38 mouse cellular contexts compared by ENCODE assay signal in genomic region chr3:146554816-146555215, GRCm38 (mm10). TPM values are rescaled to one million over a fixed set of nuclear protein-coding genes. Genes with fewer than 3 reads are reported as not detected.
"Had no signal": no experiment of that assay in that cellular context is flagged by ENCODE, and none has a peak within 500 bp of the region (broad histone marks: within the 10 kb centered on the region; RNA-seq: fewer than 3 reads in every experiment).

No protein-coding gene starts in this region.

- H3K27me3 ChIP-seq: heart, embryonic 12.5 days; heart, embryonic 13.5 days; heart, embryonic 15.5 days; hindbrain, embryonic 12.5 days; hindbrain, embryonic 15.5 days; intestine, embryonic 15.5 days; kidney, embryonic 15.5 days had no signal

- H3K27ac ChIP-seq: heart, embryonic 13.5 days; heart, embryonic 15.5 days; hindbrain, embryonic 10.5 days; hindbrain, embryonic 12.5 days; hindbrain, embryonic 14.5 days; hindbrain, embryonic 15.5 days; hindbrain, postnatal 0 days; intestine, embryonic 15.5 days; kidney, embryonic 15.5 days; kidney, postnatal 0 days; layer of hippocampus, adult 2 months; left cerebral cortex, adult 2 months had no signal

- ATAC-seq: hindbrain, embryonic 16.5 days; hindbrain, postnatal 0 days; inflammation-experienced regulatory T-cells, adult 6 months; intestine, embryonic 15.5 days; intestine, embryonic 16.5 days; intestine, postnatal 0 days had no signal

- H3K9ac ChIP-seq: heart, embryonic 12.5 days; heart, embryonic 13.5 days; heart, embryonic 15.5 days; hindbrain, embryonic 12.5 days; hindbrain, embryonic 14.5 days; hindbrain, embryonic 15.5 days; intestine, embryonic 15.5 days; kidney, embryonic 15.5 days had no signal

- H3K4me3 ChIP-seq: heart, embryonic 12.5 days; heart, embryonic 13.5 days; heart, embryonic 15.5 days; hindbrain, embryonic 10.5 days; hindbrain, embryonic 12.5 days; hindbrain, embryonic 15.5 days; intestine, embryonic 15.5 days; kidney, embryonic 15.5 days; layer of hippocampus, adult 2 months; left cerebral cortex, adult 2 months had no signal

- DNase-seq: heart, postnatal 10 days; heart, postnatal 14 days; heart, postnatal 36 days; heart, postnatal 4 days; kidney, adult 11 months; kidney, adult 18-20 months; kidney, adult 2 months; kidney, adult 8-10 months; kidney, adult 9 months; kidney, postnatal 10 days; kidney, postnatal 14 days; kidney, postnatal 25 days; kidney, postnatal 36 days; kidney, postnatal 4 days; layer of hippocampus, adult 9-11 months; layer of hippocampus, postnatal 36 days had no signal

- H3K9me3 ChIP-seq: heart, embryonic 12.5 days; heart, embryonic 13.5 days; heart, embryonic 15.5 days; hindbrain, embryonic 10.5 days; hindbrain, embryonic 12.5 days; hindbrain, embryonic 15.5 days; intestine, embryonic 15.5 days; kidney, embryonic 15.5 days had no signal

- H3K4me1 ChIP-seq: hindbrain, embryonic 10.5 days; hindbrain, embryonic 12.5 days; hindbrain, embryonic 15.5 days; intestine, embryonic 15.5 days; kidney, embryonic 15.5 days had no signal

- H3K36me3 ChIP-seq: heart, embryonic 12.5 days; heart, embryonic 13.5 days; heart, embryonic 15.5 days; hindbrain, embryonic 10.5 days; hindbrain, embryonic 12.5 days; hindbrain, embryonic 15.5 days; intestine, embryonic 15.5 days; kidney, embryonic 15.5 days had no signal

- H3K4me2 ChIP-seq: heart, embryonic 11.5 days; heart, embryonic 12.5 days; heart, embryonic 13.5 days; heart, embryonic 15.5 days; hindbrain, embryonic 12.5 days; hindbrain, embryonic 14.5 days; hindbrain, embryonic 15.5 days; intestine, embryonic 15.5 days; kidney, embryonic 15.5 days had no signal

RNA-seq across cellular contexts. Expression of gene Uox, which starts 15.4 kb away (rescaled TPM):
- polyA plus RNA-seq: heart, embryonic 11.5 days; heart, embryonic 14.5 days; heart, embryonic 15.5 days; hindbrain, embryonic 10.5 days; hindbrain, embryonic 11.5 days; hindbrain, embryonic 12.5 days; hindbrain, embryonic 14.5 days; hindbrain, embryonic 16.5 days; intestine, embryonic 14.5 days; kidney, adult 2 months; kidney, embryonic 14.5 days had no signal
